Mouse (Mus musculus) gastrocnemius, adult 2 months (tissue): ENCODE results near the gene Gm1553. TPM values are rescaled to one million over a fixed set of nuclear protein-coding genes. Genes with fewer than 3 reads are reported as not detected.

ENCODE experiments used
- DNase-seq: peaks from one replicate; pipeline ENCODE4 v3.0.0; 2022
- H3K27ac ChIP-seq: fragments of 200-600 bp; 2 replicates; pipeline ENCODE4 v1.8.1; 2022; ENCODE audit warnings: mild to moderate bottlenecking
- H3K4me3 ChIP-seq: fragments of 200-600 bp; 2 replicates; pipeline ENCODE4 v1.8.1; 2022; ENCODE audit warnings: mild to moderate bottlenecking, moderate library complexity
- CTCF ChIP-seq: fragments of 200-600 bp; IDR thresholded peaks from 2 replicates; pipeline ENCODE4 v1.8.1; 2022; ENCODE audit warnings: antibody characterized with exemption, mild to moderate bottlenecking, moderate library complexity
- intact Hi-C: fragments of 180-260 bp; cut with DNase I; formaldehyde crosslinking; loops from one replicate; pipeline ENCODE4 v1.15.1; 2025
- long read RNA-seq, 2 experiments: library from polyadenylated mRNA; stranded (forward); transcript quantifications; one replicate each; pipeline ENCODE4 v2.0.0; 2021
- total RNA-seq, 2 experiments: library from RNA; stranded (reverse); gene quantifications; 2 replicates each; pipeline ENCODE4 v1.2.3; 2021

Gm1553 gene
- total RNA-seq = not detected
- long read RNA-seq, experiment 1 = 0 reads
- long read RNA-seq, experiment 2 = 0 reads

DNA sequence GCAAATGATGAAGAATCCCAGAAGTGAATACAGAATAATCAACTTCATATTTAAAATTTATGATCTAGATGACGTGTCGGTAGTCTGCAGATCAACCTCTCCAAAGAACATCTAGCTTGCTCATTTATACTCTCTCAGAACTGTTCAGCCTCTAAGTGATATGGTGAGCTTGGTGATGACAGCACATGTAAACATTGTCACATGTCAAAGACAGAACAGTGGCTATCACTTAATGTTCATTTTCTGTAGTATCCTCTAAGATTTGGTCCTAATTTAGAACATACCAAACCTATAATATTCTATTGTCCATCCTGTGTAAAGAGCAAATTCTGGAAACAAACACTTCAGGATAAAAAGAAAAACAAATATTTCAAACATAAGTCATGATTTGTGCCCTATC, at the start of gene Gm1553:
Gene Gm1553 (minus strand): TSS at position 101 of the 400 bp plus-strand sequence.
- H3K27ac ChIP-seq = no peak within 1 kb of the TSS
- no peak within 1 kb of the TSS for H3K4me3 ChIP-seq
- intact Hi-C loops = no loop called here
- no peak for DNase-seq
- no peak for TF ChIP-seq CTCF

Other genes with a start within 250 kb of the Gm1553 start
- not detected for gene 4932415D10Rik, start 176.0 kb downstream of the Gm1553 start, total RNA-seq
- 1 to 10 TPM; 1.3 to 1.8 TPM for gene Gm4924, start 138.4 kb downstream of the Gm1553 start, total RNA-seq
- gene 1190007I07Rik, start 130.6 kb upstream of the Gm1553 start, total RNA-seq = 10 to 100 TPM; 31.5 to 43.1 TPM
- 10 to 100 TPM; 14.2 to 17.4 TPM for gene Tdg, start 137.2 kb upstream of the Gm1553 start, total RNA-seq
- 1 to 10 TPM; 1.5 to 3.0 TPM for gene Glt8d2, start 198.0 kb upstream of the Gm1553 start, total RNA-seq
- 10 to 100 TPM; 23.0 to 25.5 TPM for gene Hcfc2, start 203.5 kb upstream of the Gm1553 start, total RNA-seq